Mouse (Mus musculus) MN1 (cell line): ENCODE data around the gene Tex12.

Experiments used
- DNase-seq: peaks from one replicate; pipeline ENCODE4 v3.0.0-alpha.2; 2016; ENCODE audit warnings: low spot score

The Tex12 gene

GRCm38 (mm10) chr9:50555094-50555446, 6.1 kb downstream of the Tex12 start, which contains the start of gene Bco2:
Gene Bco2, minus strand, starts transcription at chr9:50555181.
- DNase-seq, result no peak

GRCm38 (mm10) chr9:50554241-50555093, 6.7 kb downstream of the Tex12 start, which contains the start of gene Il18:
Gene Il18, plus strand, starts transcription at chr9:50554827.
- DNase-seq, result no peak

GRCm38 (mm10) chr9:50553547-50553946, 7.6 kb downstream of the Tex12 start:
- DNase-seq, result no peak

- DNase-seq, result no peak
Measured at GRCm38 (mm10) chr9:50552206-50552605, 8.9 kb downstream of the Tex12 start.

GRCm38 (mm10) chr9:50548936-50549335, 12.2 kb downstream of the Tex12 start:
- DNase-seq, result no peak

- DNase-seq, result no peak
Measured at GRCm38 (mm10) chr9:50547859-50548478, 13.2 kb downstream of the Tex12 start.

GRCm38 (mm10) chr9:50542401-50542800, 18.7 kb downstream of the Tex12 start:
- DNase-seq, result no peak

GRCm38 (mm10) chr9:50540170-50540569, 21.0 kb downstream of the Tex12 start:
- no peak for DNase-seq

GRCm38 (mm10) chr9:50537295-50537694, 23.8 kb downstream of the Tex12 start:
- no peak for DNase-seq

GRCm38 (mm10) chr9:50536603-50537135, 24.5 kb downstream of the Tex12 start:
- no peak for DNase-seq

GRCm38 (mm10) chr9:50535930-50536329, 25.2 kb downstream of the Tex12 start:
- DNase-seq, result no peak

GRCm38 (mm10) chr9:50533791-50534190, 27.3 kb downstream of the Tex12 start:
- DNase-seq, result peak; percentile 19

GRCm38 (mm10) chr9:50533328-50533727, 27.8 kb downstream of the Tex12 start:
- no peak for DNase-seq

- DNase-seq, result peak; percentile 51
Measured at GRCm38 (mm10) chr9:50530890-50531289, 30.2 kb downstream of the Tex12 start.

- DNase-seq, result peak; percentile 97
Measured at GRCm38 (mm10) chr9:50528293-50528892, 32.7 kb downstream of the Tex12 start, which contains the start of gene Pts. Gene Pts, minus strand, starts transcription at chr9:50528724.

- DNase-seq, result peak; percentile 29
Measured at GRCm38 (mm10) chr9:50527860-50528259, 33.3 kb downstream of the Tex12 start.

- no peak for DNase-seq
Measured at GRCm38 (mm10) chr9:50525585-50525984, 35.5 kb downstream of the Tex12 start.

GRCm38 (mm10) chr9:50524936-50525335, 36.2 kb downstream of the Tex12 start:
- DNase-seq, result no peak

GRCm38 (mm10) chr9:50522574-50522973, 38.6 kb downstream of the Tex12 start:
- DNase-seq, result no peak

- DNase-seq, result no peak
Measured at GRCm38 (mm10) chr9:50521562-50521961, 39.6 kb downstream of the Tex12 start.

GRCm38 (mm10) chr9:50520748-50521147, 40.4 kb downstream of the Tex12 start:
- DNase-seq, result no peak

- DNase-seq, result no peak
Measured at GRCm38 (mm10) chr9:50518781-50519180, 42.3 kb downstream of the Tex12 start.

GRCm38 (mm10) chr9:50515462-50515861, 45.7 kb downstream of the Tex12 start:
- no peak for DNase-seq
